Mouse (Mus musculus): ENCODE measurements around the gene Zfp61. TPM values are rescaled to one million over a fixed set of nuclear protein-coding genes. Genes with fewer than 3 reads are reported as not detected.

The Zfp61 gene
- polyA plus RNA-seq, 1 experiment from 2014 or later = 46.3 TPM

GRCm38 (mm10) chr7:24253779-24254615 lies 47.0 kb downstream of the Zfp61 start:
- H3K4me2 ChIP-seq (ENCODE audit: low read length) = peak overlapping the region; percentile 75
- H3K4me1 ChIP-seq (ENCODE audit: control insufficient read depth, insufficient read depth, low read length) = peaks cover 15% of the 10 kb centered on the region
- peak overlapping the region; percentile 50; the same call in 1 of the 2 replicates for H3K9ac ChIP-seq (ENCODE audit: low read depth, low read length)
- H3K36me3 ChIP-seq (ENCODE audit: control insufficient read depth, insufficient read depth, low read length) = no peaks in the 10 kb centered on the region; the same call in 1 of the 2 replicates
- H3K4me3 ChIP-seq (ENCODE audit: low read depth, low read length) = peak overlapping the region; percentile 47
- 70% methylated on average over 9 of the region's 9 CpGs for WGBS
- no peaks in the 10 kb centered on the region for H3K27me3 ChIP-seq (ENCODE audit: control insufficient read depth, insufficient read depth, low read depth, low read length)
- peak; percentile 72 for ATAC-seq
- H3K9me3 ChIP-seq (replicated peaks; ENCODE audit: control insufficient read depth, low read length, poor library complexity, severe bottlenecking) = no peaks in the 10 kb centered on the region
- H3K27ac ChIP-seq (ENCODE audit: low read length) = no peak overlapping the region

Small RNA genes within 50 kb of the gene (microRNA-seq; reads per million reads assigned to microRNA genes)
- not detected for gene Gm27592

Other genes with a start within 250 kb of the Zfp61 start
- gene Vmn1r183, start 248.0 kb downstream of the Zfp61 start, polyA plus RNA-seq (2015; fragmentation: Nextera tagmentation; extraction: Ambion mirVana) = not detected in 2 replicates
- 41.9 and 44.2 TPM in 2 replicates for gene Zfp180, start 219.3 kb downstream of the Zfp61 start, polyA plus RNA-seq (2015; fragmentation: Nextera tagmentation; extraction: Ambion mirVana)
- 11.2 and 12.1 TPM in 2 replicates for gene Zfp112, start 188.9 kb downstream of the Zfp61 start, polyA plus RNA-seq (2015; fragmentation: Nextera tagmentation; extraction: Ambion mirVana)
- 23.0 and 24.5 TPM in 2 replicates for gene Zfp235, start 167.1 kb downstream of the Zfp61 start, polyA plus RNA-seq (2015; fragmentation: Nextera tagmentation; extraction: Ambion mirVana)
- 4.8 and 5.3 TPM in 2 replicates for gene Zfp114, start 126.2 kb downstream of the Zfp61 start, polyA plus RNA-seq (2015; fragmentation: Nextera tagmentation; extraction: Ambion mirVana)
- gene Zfp111, start 89.8 kb downstream of the Zfp61 start, polyA plus RNA-seq (2015; fragmentation: Nextera tagmentation; extraction: Ambion mirVana) = 4.9 and 5.4 TPM in 2 replicates
- gene Zfp109, start 63.7 kb downstream of the Zfp61 start, polyA plus RNA-seq (2015; fragmentation: Nextera tagmentation; extraction: Ambion mirVana) = 4.3 and 5.5 TPM in 2 replicates
- 6.7 and 6.9 TPM in 2 replicates for gene Zfp108, start 46.4 kb downstream of the Zfp61 start, polyA plus RNA-seq (2015; fragmentation: Nextera tagmentation; extraction: Ambion mirVana)
- gene Zfp93, start 30.8 kb downstream of the Zfp61 start, polyA plus RNA-seq (2015; fragmentation: Nextera tagmentation; extraction: Ambion mirVana) = 7.1 and 7.5 TPM in 2 replicates
- 22.2 and 23.1 TPM in 2 replicates for gene Zfp94, start 15.4 kb upstream of the Zfp61 start, polyA plus RNA-seq (2015; fragmentation: Nextera tagmentation; extraction: Ambion mirVana)
- gene Tescl, start 32.7 kb upstream of the Zfp61 start, polyA plus RNA-seq (2015; fragmentation: Nextera tagmentation; extraction: Ambion mirVana) = 0.29 TPM in 1 of 2 replicates, not detected in the other
- not detected in 2 replicates for gene Lypd5, start 48.0 kb upstream of the Zfp61 start, polyA plus RNA-seq (2015; fragmentation: Nextera tagmentation; extraction: Ambion mirVana)
- gene Kcnn4, start 69.0 kb upstream of the Zfp61 start, polyA plus RNA-seq (2015; fragmentation: Nextera tagmentation; extraction: Ambion mirVana) = 0.81 and 0.84 TPM in 2 replicates
- gene Smg9, start 98.4 kb upstream of the Zfp61 start, polyA plus RNA-seq (2015; fragmentation: Nextera tagmentation; extraction: Ambion mirVana) = 38.3 and 39.4 TPM in 2 replicates
- not detected in 2 replicates for gene Irgc1, start 151.1 kb upstream of the Zfp61 start, polyA plus RNA-seq (2015; fragmentation: Nextera tagmentation; extraction: Ambion mirVana)
- gene Plaur, start 161.3 kb upstream of the Zfp61 start, polyA plus RNA-seq (2015; fragmentation: Nextera tagmentation; extraction: Ambion mirVana) = 1.6 and 1.8 TPM in 2 replicates
- gene Cadm4, start 180.8 kb upstream of the Zfp61 start, polyA plus RNA-seq (2015; fragmentation: Nextera tagmentation; extraction: Ambion mirVana) = 63.2 and 75.3 TPM in 2 replicates
- gene Zfp428, start 205.8 kb upstream of the Zfp61 start, polyA plus RNA-seq (2015; fragmentation: Nextera tagmentation; extraction: Ambion mirVana) = 298 and 327 TPM in 2 replicates
- 1.6 and 1.7 TPM in 2 replicates for gene AC161166.1, start 211.2 kb upstream of the Zfp61 start, polyA plus RNA-seq (2015; fragmentation: Nextera tagmentation; extraction: Ambion mirVana)
- gene Irgq, start 229.5 kb upstream of the Zfp61 start, polyA plus RNA-seq (2015; fragmentation: Nextera tagmentation; extraction: Ambion mirVana) = 26.3 and 26.9 TPM in 2 replicates
- gene Pinlyp, start 244.9 kb upstream of the Zfp61 start, polyA plus RNA-seq (2015; fragmentation: Nextera tagmentation; extraction: Ambion mirVana) = not detected in 2 replicates
- 66.1 and 66.9 TPM in 2 replicates for gene Xrcc1, start 245.1 kb upstream of the Zfp61 start, polyA plus RNA-seq (2015; fragmentation: Nextera tagmentation; extraction: Ambion mirVana)

All from midbrain, embryonic 16.5 days (tissue).